Mouse (Mus musculus): ENCODE results near the gene Olfr504. TPM values are rescaled to one million over a fixed set of nuclear protein-coding genes. Genes with fewer than 3 reads are reported as not detected.

Olfr504 gene
- not detected for polyA plus RNA-seq (2015; fragmentation: Illumina TruSeq; extraction: RNeasy Lipid Tissue Mini Kit (QIAGEN cat#74804); ENCODE audit: insufficient read depth, low read depth, low replicate concordance)

DNA sequence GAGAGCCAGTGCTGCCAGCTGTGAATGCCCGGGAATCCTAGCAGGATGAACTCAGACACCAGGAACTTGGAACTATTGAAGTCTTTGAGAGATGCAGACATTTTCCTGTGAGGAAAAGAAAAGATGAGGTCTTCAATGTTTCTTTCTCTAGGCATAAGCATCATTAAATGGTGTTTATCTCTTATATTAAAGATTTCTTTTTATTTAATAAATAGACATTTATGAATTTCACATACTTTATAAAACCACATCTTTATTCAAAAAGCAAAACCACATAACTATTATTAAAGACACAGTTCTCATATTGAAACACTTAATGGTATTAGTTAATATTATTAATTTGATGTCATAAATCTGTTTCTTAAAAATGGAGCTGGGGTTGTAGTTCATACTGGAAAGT is at the start of gene Olfr504:
Olfr504 (minus strand) TSS at position 101 of the 400 bp plus-strand sequence.

DNA sequence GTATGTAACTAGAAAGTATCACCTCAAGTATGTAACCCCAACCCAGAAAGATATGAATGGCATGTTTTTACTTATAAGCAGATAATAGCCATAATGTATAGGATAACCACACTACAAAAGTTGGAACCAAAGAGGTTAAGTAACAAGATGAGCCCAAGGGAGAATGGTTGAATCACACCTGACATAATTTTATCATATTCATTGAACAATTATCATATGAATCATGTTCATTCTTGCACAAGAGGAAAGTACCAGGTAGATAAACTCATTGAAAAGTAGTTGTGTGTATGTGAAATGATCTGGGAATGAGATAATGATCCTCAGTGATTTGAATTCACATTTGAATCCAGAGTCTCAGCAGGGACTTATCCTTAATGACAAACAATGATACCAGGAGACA is 44.9 kb upstream of the Olfr504 start, which contains the start of gene Olfr506:
Olfr506 (plus strand) TSS at position 301 of the 400 bp plus-strand sequence.

DNA sequence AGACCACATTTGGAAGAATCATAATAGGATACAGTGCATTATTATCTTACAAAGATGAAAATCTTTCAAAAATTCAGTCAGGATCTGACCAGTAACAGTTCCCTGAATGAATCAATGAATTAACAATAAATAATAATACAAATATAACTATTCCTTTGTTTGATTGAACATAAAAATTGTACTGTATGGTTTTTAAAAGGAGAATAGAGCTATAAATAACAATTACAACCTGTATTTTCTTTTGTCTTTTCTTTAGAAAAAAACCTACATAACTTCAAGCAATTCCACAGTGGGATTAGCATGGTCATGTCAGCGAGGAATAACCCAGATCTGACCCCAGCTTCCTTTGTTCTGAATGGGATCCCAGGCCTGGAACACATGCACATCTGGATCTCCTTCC is 21.4 kb downstream of the Olfr504 start, which contains the start of gene Olfr503:
Olfr503 (plus strand) TSS at position 301 of the 400 bp plus-strand sequence.

DNA sequence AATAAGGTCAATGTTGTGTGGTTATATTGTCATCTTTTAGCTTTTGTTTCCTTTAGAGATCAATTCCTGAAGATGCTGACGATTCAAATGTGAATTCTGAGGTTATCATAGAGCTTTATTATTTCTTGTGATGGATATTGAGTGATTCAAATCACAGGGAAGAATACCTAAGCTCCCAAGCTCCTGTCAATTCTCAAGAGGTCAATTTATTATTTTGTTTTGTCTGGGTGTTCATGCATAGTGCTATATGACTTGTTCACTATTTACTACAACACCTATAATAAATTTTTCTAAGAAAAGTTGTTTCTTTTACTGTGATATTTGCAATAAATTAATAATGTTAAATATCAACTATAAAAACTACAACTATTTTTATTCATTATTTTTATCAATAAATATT is 40.6 kb downstream of the Olfr504 start, which contains the start of gene Olfr502:
Olfr502 (minus strand) TSS at position 101 of the 400 bp plus-strand sequence.

Other genes with a start within 250 kb of the Olfr504 start
- gene Olfr492, start 242.1 kb downstream of the Olfr504 start, polyA plus RNA-seq (2015; fragmentation: Illumina TruSeq; extraction: RNeasy Lipid Tissue Mini Kit (QIAGEN cat#74804); ENCODE audit: insufficient read depth, low read depth, low replicate concordance), result not detected
- not detected for gene Olfr493, start 218.8 kb downstream of the Olfr504 start, polyA plus RNA-seq (2015; fragmentation: Illumina TruSeq; extraction: RNeasy Lipid Tissue Mini Kit (QIAGEN cat#74804); ENCODE audit: insufficient read depth, low read depth, low replicate concordance)
- gene Olfr494, start 200.5 kb downstream of the Olfr504 start, polyA plus RNA-seq (2015; fragmentation: Illumina TruSeq; extraction: RNeasy Lipid Tissue Mini Kit (QIAGEN cat#74804); ENCODE audit: insufficient read depth, low read depth, low replicate concordance), result not detected
- not detected for gene Olfr495, start 172.6 kb downstream of the Olfr504 start, polyA plus RNA-seq (2015; fragmentation: Illumina TruSeq; extraction: RNeasy Lipid Tissue Mini Kit (QIAGEN cat#74804); ENCODE audit: insufficient read depth, low read depth, low replicate concordance)
- gene Olfr497, start 145.4 kb downstream of the Olfr504 start, polyA plus RNA-seq (2015; fragmentation: Illumina TruSeq; extraction: RNeasy Lipid Tissue Mini Kit (QIAGEN cat#74804); ENCODE audit: insufficient read depth, low read depth, low replicate concordance), result not detected
- gene Olfr498, start 100.5 kb downstream of the Olfr504 start, polyA plus RNA-seq (2015; fragmentation: Illumina TruSeq; extraction: RNeasy Lipid Tissue Mini Kit (QIAGEN cat#74804); ENCODE audit: insufficient read depth, low read depth, low replicate concordance), result not detected
- not detected for gene Olfr502, start 40.7 kb downstream of the Olfr504 start, polyA plus RNA-seq (2015; fragmentation: Illumina TruSeq; extraction: RNeasy Lipid Tissue Mini Kit (QIAGEN cat#74804); ENCODE audit: insufficient read depth, low read depth, low replicate concordance)
- gene Olfr503, start 21.3 kb downstream of the Olfr504 start, polyA plus RNA-seq (2015; fragmentation: Illumina TruSeq; extraction: RNeasy Lipid Tissue Mini Kit (QIAGEN cat#74804); ENCODE audit: insufficient read depth, low read depth, low replicate concordance), result not detected
- not detected for gene Olfr506, start 45.0 kb upstream of the Olfr504 start, polyA plus RNA-seq (2015; fragmentation: Illumina TruSeq; extraction: RNeasy Lipid Tissue Mini Kit (QIAGEN cat#74804); ENCODE audit: insufficient read depth, low read depth, low replicate concordance)
- gene Olfr507, start 56.0 kb upstream of the Olfr504 start, polyA plus RNA-seq (2015; fragmentation: Illumina TruSeq; extraction: RNeasy Lipid Tissue Mini Kit (QIAGEN cat#74804); ENCODE audit: insufficient read depth, low read depth, low replicate concordance), result not detected
- gene Olfr508, start 64.2 kb upstream of the Olfr504 start, polyA plus RNA-seq (2015; fragmentation: Illumina TruSeq; extraction: RNeasy Lipid Tissue Mini Kit (QIAGEN cat#74804); ENCODE audit: insufficient read depth, low read depth, low replicate concordance), result not detected
- not detected for gene Olfr509, start 86.1 kb upstream of the Olfr504 start, polyA plus RNA-seq (2015; fragmentation: Illumina TruSeq; extraction: RNeasy Lipid Tissue Mini Kit (QIAGEN cat#74804); ENCODE audit: insufficient read depth, low read depth, low replicate concordance)
- gene Olfr510, start 100.6 kb upstream of the Olfr504 start, polyA plus RNA-seq (2015; fragmentation: Illumina TruSeq; extraction: RNeasy Lipid Tissue Mini Kit (QIAGEN cat#74804); ENCODE audit: insufficient read depth, low read depth, low replicate concordance), result not detected
- gene Olfr512, start 147.5 kb upstream of the Olfr504 start, polyA plus RNA-seq (2015; fragmentation: Illumina TruSeq; extraction: RNeasy Lipid Tissue Mini Kit (QIAGEN cat#74804); ENCODE audit: insufficient read depth, low read depth, low replicate concordance), result not detected
- gene Olfr513, start 185.2 kb upstream of the Olfr504 start, polyA plus RNA-seq (2015; fragmentation: Illumina TruSeq; extraction: RNeasy Lipid Tissue Mini Kit (QIAGEN cat#74804); ENCODE audit: insufficient read depth, low read depth, low replicate concordance), result not detected

Measured in pancreas, adult 10 weeks (tissue).